Mouse (Mus musculus) spleen, postnatal 14 days (tissue): ENCODE results near the gene Srbd1.

ENCODE experiments used
- DNase-seq, 2 experiments: peaks; one replicate each; pipeline ENCODE4 v3.0.0; 2021 to 2022; ENCODE audit warnings: low spot score in 2 of 2

Gene Srbd1

DNA sequence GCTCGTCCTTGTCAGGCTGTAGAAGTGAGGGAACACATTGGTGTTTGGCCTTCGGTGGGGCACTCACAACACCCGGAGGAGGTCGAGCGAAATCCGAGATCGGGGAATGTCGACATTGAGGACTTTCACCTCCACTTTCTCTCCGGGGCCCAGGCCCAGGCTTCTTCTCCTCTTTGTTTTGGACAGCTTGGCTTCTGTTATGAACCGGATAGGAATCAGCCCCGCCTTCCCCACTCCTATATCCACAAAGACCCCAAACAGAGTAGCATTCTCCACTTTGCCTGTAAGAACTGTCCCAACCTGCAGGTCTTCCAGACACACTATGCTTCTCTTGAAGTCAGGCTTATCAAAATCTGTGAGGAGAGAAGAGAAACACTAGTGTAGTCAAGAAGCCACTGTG is 159.8 kb downstream of the Srbd1 start:
- no peak for DNase-seq

DNA sequence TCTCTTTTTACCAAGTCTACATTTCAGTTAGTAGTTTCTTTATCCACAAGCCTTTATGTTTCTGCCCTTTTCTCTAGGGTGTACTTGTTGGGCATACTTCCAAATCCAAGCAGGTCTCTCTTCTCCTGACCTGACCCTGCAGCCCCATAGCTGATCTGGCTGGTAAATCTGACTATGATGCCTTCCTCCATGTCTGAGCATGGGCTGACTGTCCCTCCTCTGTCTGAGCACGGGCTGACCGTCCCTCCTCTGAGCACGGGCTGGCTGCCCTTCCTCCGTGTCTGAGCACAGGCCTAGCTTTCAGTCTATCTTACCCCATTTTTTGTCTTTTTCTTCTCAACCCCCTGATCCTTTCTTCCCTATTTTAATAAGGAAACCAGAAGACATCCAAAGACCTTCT is 162.7 kb downstream of the Srbd1 start:
- DNase-seq: no peak

DNA sequence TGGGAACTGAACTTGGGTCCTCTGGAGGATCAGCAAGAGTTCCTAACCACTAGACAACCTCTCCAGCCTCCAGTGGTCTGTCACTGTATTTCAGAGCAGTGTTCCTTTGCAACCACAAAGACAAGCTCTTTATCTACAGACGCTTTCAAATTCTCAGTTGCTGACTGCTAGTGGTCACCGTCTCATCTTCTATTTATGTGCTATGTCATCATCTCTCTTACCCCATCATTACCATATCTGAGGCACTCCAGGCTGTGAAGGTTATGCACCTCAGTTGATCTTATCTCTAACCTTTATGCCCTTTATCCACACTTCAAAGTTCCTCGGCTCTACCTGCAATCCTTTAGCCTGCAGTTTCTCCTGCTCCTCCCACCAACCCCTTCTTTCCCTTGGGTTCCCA is 163.1 kb downstream of the Srbd1 start:
- DNase-seq: no peak

DNA sequence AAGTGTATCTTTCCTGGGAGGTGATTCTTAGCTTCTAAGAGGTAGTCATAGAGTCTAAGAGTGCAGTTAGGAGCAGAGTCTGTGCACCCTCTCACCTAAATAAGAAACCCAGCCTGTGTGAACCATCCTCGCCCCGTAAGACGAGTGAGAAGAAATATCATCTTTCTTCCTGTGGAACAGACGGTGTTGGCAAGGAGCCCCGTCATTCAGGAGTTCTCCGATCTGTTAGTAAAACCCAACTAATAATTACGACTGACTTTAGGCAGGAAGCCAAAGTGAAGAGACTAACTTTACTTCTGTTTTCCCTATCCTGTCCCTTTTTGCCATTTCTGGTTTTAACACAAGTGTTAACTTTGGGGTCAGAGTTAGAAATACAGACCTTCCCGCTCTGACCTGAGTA is 166.1 kb downstream of the Srbd1 start:
- no peak for DNase-seq

DNA sequence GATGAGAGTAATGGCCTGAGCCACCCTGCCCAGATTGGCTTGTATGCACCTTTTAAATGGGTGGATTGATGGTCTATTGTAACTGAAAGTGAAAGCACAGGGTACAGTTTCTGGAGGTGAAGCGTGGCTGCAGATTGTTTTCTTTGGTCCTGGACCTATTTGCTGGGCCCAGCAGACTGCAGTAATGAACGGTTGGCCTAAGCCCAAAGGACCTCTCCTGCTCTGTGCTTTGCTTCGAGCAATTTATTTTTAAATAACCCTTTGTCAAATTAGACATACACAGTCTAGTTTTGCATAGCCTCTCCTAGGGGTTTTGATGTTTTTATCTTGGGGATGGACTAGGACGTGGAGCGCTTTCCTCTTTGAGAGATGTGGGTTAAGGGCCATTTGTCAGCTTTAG is 169.9 kb downstream of the Srbd1 start:
- DNase-seq: no peak

DNA sequence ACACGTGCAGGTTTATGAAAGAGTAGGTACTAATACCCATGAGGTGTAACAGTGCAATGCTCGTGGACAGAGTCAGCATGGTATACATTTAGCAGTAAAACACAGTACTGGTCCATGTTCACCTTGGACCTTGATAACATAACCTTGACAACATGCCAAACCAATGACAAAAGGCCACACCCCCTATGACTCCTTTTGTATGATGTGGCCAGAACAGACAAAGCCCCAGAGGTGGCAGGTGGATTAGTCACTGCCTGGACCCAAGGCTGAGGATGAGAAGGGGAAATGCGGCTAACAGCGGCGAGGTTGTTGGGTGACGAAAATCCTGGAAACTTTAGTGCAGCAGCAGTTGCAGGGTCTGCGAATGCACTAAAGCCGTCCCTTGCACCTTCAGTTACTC is 170.4 kb downstream of the Srbd1 start:
- no peak for DNase-seq

DNA sequence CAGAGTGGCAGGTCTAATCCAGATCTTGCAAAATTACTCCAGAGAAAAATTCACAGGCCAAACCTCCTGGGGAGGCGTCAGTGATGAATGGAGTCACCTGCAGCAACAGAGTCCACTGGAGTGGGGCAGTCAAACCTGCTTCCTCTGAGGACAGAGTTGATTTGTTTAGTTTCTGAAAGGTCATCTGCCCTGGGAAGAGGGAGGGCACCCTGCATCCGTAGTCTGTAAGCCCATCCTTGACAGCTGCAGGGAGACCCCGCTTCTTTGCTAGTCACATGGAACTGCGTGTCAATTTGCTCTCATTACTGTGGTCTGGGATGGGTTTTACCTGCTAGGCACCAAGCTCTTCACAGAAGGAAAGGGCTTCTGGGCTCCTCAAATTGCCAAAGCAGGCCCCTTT is 173.9 kb downstream of the Srbd1 start:
- no peak for DNase-seq

DNA sequence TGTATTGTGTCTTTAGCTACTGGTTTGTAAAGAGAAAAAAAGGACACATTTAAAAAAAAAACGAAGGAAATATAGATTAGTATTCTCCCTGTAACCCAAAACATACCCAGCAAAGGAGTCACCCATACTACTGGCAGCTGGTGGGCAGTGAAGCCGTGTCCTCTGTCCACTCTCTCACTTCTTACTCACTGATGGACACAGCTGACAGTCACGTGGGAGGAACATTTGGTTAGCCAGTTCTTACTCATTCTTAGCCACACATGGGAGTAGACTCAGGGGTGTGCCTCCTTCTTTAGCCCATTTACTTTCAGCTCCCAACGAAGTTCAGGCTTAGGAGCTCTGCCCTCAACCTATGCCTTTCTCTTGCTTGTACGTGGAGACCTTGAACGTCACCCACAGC is 183.3 kb downstream of the Srbd1 start:
- no peak for DNase-seq

DNA sequence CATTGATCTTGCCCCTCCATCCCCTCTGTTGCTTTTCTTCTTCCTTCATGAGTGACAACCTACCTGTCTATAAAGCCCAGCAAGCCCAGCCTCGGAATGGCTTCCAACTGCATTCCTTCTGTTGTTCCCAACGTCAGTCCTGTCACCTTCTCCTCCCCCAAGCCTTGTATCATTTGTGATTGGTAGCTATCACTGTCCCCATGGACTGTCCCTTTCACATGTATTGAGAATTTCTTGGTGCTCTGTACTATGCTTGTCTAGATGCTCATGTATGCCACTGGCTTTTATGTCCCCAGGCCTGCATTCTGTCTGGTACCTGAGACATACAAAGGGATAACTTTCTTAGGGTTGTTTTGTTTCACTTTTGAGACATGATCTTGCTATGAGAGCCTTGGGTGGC is 193.2 kb downstream of the Srbd1 start:
- DNase-seq: no peak

DNA sequence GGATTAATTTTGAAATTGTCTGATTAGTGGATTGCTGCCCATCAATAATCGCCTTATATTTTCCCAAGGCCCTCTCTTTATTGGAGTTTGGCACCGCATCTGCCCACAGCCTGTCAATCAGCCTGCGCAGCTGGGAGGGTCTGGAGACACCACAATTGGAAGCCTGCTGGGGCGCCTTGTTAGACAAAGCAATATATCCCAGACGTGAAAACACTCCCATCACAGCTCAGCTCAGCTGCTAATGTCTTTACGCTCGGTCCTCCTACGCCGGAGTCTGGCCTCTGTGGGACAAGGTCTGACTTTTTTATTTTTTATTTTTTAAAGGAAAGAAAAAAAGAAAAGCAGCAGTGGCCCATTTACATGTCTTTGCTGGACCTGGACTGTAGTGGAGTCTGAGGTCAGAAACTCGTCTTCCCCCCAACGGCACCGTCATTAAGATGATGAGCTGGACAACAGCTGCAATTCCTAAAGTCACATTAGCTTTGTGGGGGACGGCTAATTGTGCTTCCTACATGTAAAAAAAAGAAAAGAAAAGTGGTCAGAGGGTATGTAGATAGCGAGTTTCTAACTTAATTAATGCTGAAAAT is 195.0 kb downstream of the Srbd1 start:
- no peak for DNase-seq

DNA sequence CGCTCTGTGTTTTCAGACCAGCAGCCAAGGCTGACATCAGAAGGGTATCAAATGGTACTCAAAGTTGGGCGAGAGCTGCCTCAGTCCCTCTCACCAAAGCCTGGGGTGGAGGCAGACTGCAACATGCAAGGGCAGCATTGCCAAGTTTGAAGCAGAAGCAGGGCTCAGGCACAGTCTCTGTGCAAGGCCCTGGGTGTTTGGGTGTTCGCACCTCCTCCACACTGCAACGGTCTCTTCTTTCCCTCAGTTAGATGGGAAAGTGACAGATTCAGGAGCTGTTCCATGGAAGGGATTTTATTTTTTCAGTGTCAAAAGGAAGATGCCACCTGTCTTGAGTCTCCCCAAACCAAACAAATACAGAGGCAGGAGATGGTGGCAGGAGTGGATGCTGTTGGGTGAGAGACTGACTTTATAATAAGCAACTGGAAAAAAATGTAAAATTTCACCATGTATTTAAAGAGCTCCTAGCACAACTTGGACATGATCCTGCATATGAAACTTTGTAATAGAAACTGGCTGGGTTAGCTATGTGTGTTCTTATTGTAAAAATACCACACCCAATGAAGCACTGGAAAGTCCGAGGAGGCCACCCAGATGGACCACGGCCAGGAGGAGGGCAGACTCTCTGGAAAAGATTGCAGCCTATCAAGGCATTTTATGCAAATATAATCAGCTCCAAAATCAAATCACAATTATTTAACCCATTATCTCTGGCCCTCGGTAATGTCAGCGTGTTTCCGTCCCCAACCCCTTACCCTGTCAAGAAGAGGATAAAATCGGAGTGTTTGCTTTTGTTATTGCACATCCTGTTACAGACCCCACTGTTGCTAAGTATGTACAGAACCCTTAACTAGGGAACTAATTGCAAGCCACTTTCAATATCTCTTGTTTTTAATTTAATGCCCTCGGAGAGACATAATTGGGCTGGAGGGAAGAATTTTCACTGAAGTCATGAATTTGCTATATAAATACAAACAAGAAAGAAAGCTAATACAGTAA is 195.8 kb downstream of the Srbd1 start:
- DNase-seq: no peak

DNA sequence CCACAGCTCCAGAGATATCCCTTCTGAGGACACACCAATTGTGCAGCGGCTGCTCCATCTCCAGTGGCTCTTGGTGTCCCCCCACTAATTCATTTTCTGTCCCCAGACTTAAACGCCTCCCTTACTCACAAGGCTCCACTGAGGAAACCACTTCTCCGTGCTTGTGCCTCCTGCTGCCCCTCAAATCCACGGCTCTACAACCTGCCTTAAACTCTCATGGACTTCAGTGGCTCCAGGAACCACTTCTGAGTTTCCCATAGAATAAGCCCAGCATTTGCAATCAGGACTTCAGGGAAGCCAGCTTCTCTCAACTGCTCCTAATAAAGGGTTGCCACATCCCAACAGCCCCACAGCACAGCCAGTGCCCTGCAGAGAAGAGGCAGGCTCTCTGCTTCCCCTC is 200.2 kb downstream of the Srbd1 start:
- DNase-seq: no peak

DNA sequence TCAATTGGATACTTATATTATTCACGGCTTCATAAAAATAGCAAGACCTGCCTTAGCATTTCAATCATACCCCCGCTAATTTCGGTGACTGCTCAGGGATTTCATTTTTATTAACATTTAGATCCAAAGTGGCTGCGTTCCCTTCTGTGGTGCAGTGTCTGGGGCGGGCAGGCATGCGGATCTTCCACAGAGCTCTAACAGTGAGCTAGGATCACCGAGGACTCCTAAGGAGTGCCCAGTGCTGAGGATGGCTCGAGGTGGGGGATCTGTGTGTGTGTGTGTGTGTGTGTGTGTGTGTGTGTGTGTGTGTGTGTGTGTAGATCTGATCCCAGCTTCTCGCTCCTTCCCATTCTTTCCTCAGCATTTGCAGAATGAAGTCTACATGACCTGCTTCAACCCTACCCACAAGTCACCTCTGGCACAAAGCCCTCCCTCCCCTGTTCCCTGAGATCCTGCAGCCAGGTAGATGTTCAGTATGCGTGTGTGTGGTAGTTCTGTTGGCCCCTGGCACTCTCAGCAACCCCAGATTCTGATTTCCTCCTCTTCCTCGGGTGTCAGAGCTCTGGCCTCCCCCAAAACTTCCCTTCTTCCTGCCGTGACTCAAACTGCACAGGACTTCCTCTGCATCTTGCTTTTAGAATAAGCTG is 200.9 kb downstream of the Srbd1 start:
- no peak for DNase-seq

DNA sequence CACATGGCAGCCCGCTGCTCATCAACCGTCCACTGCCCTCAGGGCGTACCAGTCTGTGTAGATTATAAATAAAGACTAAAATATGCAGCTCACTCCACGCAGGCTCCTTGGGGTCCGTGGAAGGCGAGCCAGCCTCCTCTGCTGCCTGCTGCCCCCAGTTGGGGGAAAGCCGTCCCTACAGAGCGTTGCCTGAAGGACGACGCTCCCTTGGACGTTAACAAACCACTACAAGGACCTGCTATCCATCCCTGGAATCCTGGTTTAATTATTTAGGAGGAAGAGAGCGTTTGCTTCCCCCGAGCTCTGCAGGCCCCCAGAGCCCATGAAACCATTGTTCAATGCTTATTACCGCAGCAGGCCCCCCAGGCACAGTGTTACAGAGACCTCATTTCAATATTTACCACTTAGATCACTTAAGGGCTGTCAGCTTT is 201.4 kb downstream of the Srbd1 start:
- DNase-seq: no peak

DNA sequence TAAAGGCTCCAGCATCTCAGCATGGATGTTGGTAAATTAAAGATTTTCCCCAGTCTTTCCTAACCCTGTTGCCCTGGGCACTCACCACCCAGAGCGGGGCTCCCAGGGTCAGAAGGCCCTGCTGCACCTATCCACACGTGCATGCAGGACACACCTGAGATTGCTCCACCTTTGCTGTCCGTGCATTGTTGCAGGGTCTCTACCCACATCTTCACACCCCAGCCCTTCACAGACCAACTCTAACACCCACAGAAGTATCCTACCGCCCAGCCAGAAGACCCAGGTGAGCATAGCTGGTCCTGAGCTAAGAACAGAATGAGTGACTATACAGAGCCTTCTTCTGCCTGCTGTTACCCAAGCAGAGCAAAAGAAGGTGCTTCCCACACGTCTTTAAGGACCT is 201.9 kb downstream of the Srbd1 start:
- no peak for DNase-seq

DNA sequence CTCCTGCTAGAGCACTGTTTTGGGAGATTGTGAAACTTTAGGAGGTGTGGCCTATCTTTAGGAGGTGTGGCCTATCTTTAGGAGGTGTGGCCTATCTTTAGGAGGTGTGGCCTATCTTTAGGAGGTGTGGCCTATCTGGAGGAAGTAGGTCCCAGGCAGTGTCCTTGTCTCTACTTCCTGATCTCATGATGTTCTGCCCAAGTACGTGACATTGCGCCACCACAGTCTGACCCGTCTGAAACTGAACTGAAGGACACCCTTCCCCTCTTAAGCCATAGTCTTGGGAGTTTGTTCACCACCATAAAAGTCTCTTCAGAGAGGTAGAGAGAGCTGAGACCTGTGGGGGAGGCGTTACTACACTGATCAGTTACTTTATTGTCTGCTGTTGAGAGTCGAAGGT is 202.9 kb downstream of the Srbd1 start:
- DNase-seq: no peak

DNA sequence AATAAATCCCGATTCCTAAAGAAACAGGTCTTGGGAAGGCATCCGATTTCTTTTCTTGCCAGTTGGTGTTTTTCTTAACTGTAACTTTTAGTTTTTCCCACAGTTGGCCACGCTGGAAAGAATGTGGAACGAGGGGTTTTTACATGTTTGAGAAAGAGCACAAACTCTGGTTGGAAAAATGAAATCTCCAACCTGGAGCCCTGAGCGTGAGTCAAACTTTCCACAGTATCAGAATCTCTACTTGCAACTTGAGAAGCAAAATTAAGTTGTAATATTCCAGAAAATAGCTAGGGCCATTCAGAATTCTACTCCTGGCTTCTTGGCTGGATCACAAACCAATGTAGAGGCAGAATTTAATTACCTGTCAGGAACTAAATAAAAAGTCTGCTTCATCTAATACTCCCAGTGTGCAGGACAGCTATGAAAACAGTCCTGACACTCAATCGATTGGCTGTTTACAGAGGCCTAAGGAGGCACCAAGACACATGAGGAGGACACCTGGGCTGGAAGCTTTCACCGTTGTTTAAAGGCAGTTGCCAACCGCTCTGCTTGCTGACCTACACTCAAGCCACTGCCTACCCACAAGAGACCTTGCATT is 203.7 kb downstream of the Srbd1 start:
- DNase-seq: no peak

DNA sequence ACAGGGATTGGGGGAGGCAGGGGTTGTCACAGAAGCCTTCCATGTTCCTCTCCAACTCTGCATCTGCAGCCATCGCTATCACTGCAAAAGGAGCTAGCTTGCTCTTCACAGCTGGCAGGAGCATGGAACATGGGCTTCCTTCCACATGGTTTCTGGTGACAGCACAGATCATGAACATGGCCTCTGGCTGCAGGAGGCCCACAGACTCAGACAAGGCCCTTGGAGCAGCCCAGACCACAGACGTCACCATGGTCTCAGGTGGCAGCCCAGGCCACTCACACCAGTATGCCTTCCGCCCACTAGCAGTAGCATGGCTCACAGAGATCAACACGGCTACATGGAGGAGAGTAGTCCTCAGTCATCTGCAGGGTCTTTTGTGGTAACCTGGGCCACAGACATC is 207.8 kb downstream of the Srbd1 start:
- DNase-seq: no peak

DNA sequence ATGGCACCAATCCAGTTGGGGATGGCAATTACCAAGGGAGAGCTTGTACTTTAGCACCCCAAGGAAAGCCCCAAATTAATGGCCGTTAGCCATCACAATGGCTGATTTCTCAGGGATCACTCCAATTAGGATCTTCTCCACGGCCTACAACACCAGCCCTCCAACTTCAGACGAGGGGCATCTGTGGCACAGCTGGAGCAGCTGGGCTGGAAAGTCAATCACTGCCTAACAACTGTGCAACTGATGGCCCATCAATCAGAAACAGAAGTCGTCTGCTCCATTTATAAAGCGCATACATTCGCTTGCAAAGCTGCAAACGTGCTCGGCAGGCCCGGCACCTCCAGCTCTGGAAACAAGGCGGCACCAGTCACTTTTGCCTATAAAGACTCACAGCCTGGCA is 209.7 kb downstream of the Srbd1 start:
- no peak for DNase-seq
